Mouse (Mus musculus) G1E (cell line): ENCODE results near the gene Wnt3a. TPM values are rescaled to one million over a fixed set of nuclear protein-coding genes. Genes with fewer than 3 reads are reported as not detected.

Experiments used
- ATAC-seq: 2 replicates; pipeline ENCODE4 v1.8.0; 2016; ENCODE audit warnings: mild to moderate bottlenecking; ENCODE audit not compliant: insufficient number of reproducible peaks, poor library complexity, low FRiP score, severe bottlenecking; ENCODE audit errors: extremely low read depth
- DNase-seq: peaks from one replicate; pipeline ENCODE4 v3.0.0; 2012; ENCODE audit warnings: low spot score
- H3K27me3 ChIP-seq: 2 replicates; pipeline ENCODE4 v1.6.1; 2012; ENCODE audit warnings: mild to moderate bottlenecking, low read length, inconsistent platforms; ENCODE audit not compliant: insufficient read depth
- H3K36me3 ChIP-seq: replicated peaks from 2 replicates; pipeline ENCODE3; 2012; ENCODE audit warnings: mild to moderate bottlenecking, inconsistent platforms
- H3K4me1 ChIP-seq: 2 replicates; pipeline ENCODE4 v1.6.1; 2012; ENCODE audit warnings: low read depth, low read length, inconsistent platforms, mixed read lengths; ENCODE audit not compliant: insufficient read depth
- H3K4me3 ChIP-seq: 2 replicates; pipeline ENCODE4 v1.5.1; 2012; ENCODE audit warnings: low read depth, mild to moderate bottlenecking, inconsistent platforms, low read length, moderate library complexity, mixed read lengths
- H3K9me3 ChIP-seq: replicated peaks from 2 replicates; pipeline ENCODE4 v1.6.1; 2012; ENCODE audit warnings: inconsistent platforms
- CTCF ChIP-seq: IDR thresholded peaks from 2 replicates; pipeline ENCODE4 v1.5.1; 2012; ENCODE audit warnings: low read depth, low read length, inconsistent platforms, mixed read lengths
- GATA1 ChIP-seq: IDR thresholded peaks from 2 replicates; pipeline ENCODE4 v1.6.1; 2012; ENCODE audit warnings: borderline replicate concordance, low read length, inconsistent platforms, mixed read lengths
- GATA2 ChIP-seq: IDR thresholded peaks from 2 replicates; pipeline ENCODE4 v1.6.1; 2012; ENCODE audit warnings: low read depth, low read length, inconsistent platforms, borderline replicate concordance
- POLR2AphosphoS5 ChIP-seq: IDR thresholded peaks from 2 replicates; pipeline ENCODE4 v1.6.1; 2012; ENCODE audit warnings: low read depth, low read length, inconsistent platforms; ENCODE audit not compliant: insufficient replicate concordance
- TAL1 ChIP-seq: conservative IDR thresholded peaks from 2 replicates; pipeline ENCODE4 v1.6.1; 2012; ENCODE audit warnings: low read depth, low read length, inconsistent platforms, mixed read lengths
- polyA plus RNA-seq: library from polyadenylated mRNA; stranded (reverse); fragments of >175 nt; gene quantifications from 2 replicates; pipeline ENCODE4 v1.2.3, GENCODE M21; 2012
- total RNA-seq, 2 experiments: library from RNA; stranded (forward) in 1 of 2; stranded (reverse) in 1 of 2; fragments of 200-1000 nt in 1 of 2; fragments of >200 nt in 1 of 2; fragmentation: Nextera tagmentation in 1 of 2; gene quantifications; 2 replicates each; pipeline ENCODE4 v1.2.3; 2014 to 2017

Wnt3a gene
- total and polyA plus RNA-seq, 3 experiments = not detected

- TF ChIP-seq POLR2AphosphoS5 = no peak
- TF ChIP-seq CTCF = no peak
- TF ChIP-seq GATA2 = no peak
- TF ChIP-seq GATA1 = no peak
- TF ChIP-seq TAL1 = no peak
- ATAC-seq = no peak
These were observed 7.6 kb downstream of the Wnt3a start for GRCm38 (mm10) chr11:59282933-59283332.

GRCm38 (mm10) chr11:59282111-59282510, 8.4 kb downstream of the Wnt3a start:
- Histone ChIP-seq H3K4me1 (peaks cover 3% of the 10 kb centered on the region; the same call in 1 of the 2 replicates), H3K4me3 (no peak overlapping the region), H3K36me3 (no peaks in the 10 kb centered on the region), H3K27me3 (peaks cover 67% of the 10 kb centered on the region), H3K9me3 (no peaks in the 10 kb centered on the region)
- ATAC-seq (no peak), DNase-seq (no peak)
- no peak for TF ChIP-seq GATA1
- TF ChIP-seq TAL1 = no peak
- TF ChIP-seq GATA2 = no peak
- no peak for TF ChIP-seq CTCF
- TF ChIP-seq POLR2AphosphoS5 = no peak

More at GRCm38 (mm10) chr11:59282933-59283332, 7.6 kb downstream of the Wnt3a start:
- no peaks in the 10 kb centered on the region for H3K36me3 ChIP-seq
- no peak overlapping the region for H3K4me3 ChIP-seq
- H3K27me3 ChIP-seq = peaks cover 73% of the 10 kb centered on the region
- no peaks in the 10 kb centered on the region for H3K9me3 ChIP-seq
- no peak for DNase-seq
- H3K4me1 ChIP-seq = peaks cover 3% of the 10 kb centered on the region; the same call in 1 of the 2 replicates

GRCm38 (mm10) chr11:59278047-59278446, 12.5 kb downstream of the Wnt3a start:
- TF ChIP-seq POLR2AphosphoS5 = no peak
- TF ChIP-seq TAL1 = no peak
- no peak for TF ChIP-seq CTCF
- no peak for TF ChIP-seq GATA1
- no peak for TF ChIP-seq GATA2

GRCm38 (mm10) chr11:59276877-59277276, 13.7 kb downstream of the Wnt3a start:
- no peaks in the 10 kb centered on the region for H3K9me3 ChIP-seq
- no peak for TF ChIP-seq CTCF
- no peak for TF ChIP-seq GATA2
- TF ChIP-seq POLR2AphosphoS5 = no peak
- no peak for TF ChIP-seq TAL1
- no peak for TF ChIP-seq GATA1
- H3K4me1 ChIP-seq = peaks cover 6% of the 10 kb centered on the region
- DNase-seq (no peak), ATAC-seq (no peak)
- peaks cover 77% of the 10 kb centered on the region for H3K27me3 ChIP-seq
- H3K4me3 ChIP-seq = no peak overlapping the region
- no peaks in the 10 kb centered on the region for H3K36me3 ChIP-seq

More at GRCm38 (mm10) chr11:59278047-59278446, 12.5 kb downstream of the Wnt3a start:
- DNase-seq (no peak), ATAC-seq (no peak)
- peaks cover 74% of the 10 kb centered on the region for H3K27me3 ChIP-seq
- no peak overlapping the region for H3K4me3 ChIP-seq
- H3K4me1 ChIP-seq = peaks cover 6% of the 10 kb centered on the region
- H3K36me3 ChIP-seq = no peaks in the 10 kb centered on the region
- no peaks in the 10 kb centered on the region for H3K9me3 ChIP-seq

GRCm38 (mm10) chr11:59274184-59274583, 16.4 kb downstream of the Wnt3a start:
- no peaks in the 10 kb centered on the region for H3K36me3 ChIP-seq
- no peak for DNase-seq
- no peak overlapping the region for H3K4me3 ChIP-seq
- no peaks in the 10 kb centered on the region for H3K9me3 ChIP-seq
- H3K4me1 ChIP-seq = peaks cover 6% of the 10 kb centered on the region
- no peak for TF ChIP-seq GATA1
- TF ChIP-seq POLR2AphosphoS5 = no peak
- no peak for TF ChIP-seq TAL1
- TF ChIP-seq CTCF = no peak
- TF ChIP-seq GATA2 = no peak
- no peak for ATAC-seq
- H3K27me3 ChIP-seq = peaks cover 62% of the 10 kb centered on the region

- Histone ChIP-seq H3K36me3 (no peaks in the 10 kb centered on the region), H3K27me3 (peaks cover 45% of the 10 kb centered on the region), H3K4me3 (no peak overlapping the region), H3K4me1 (peaks cover 29% of the 10 kb centered on the region), H3K9me3 (peaks cover 3% of the 10 kb centered on the region)
- TF ChIP-seq GATA2 (no peak), TAL1 (no peak), POLR2AphosphoS5 (no peak), GATA1 (no peak), CTCF (no peak)
- DNase-seq (no peak), ATAC-seq (no peak)
These were observed 23.8 kb downstream of the Wnt3a start for GRCm38 (mm10) chr11:59266727-59267126.
